Mouse (Mus musculus) liver, adult 2 months (tissue): ENCODE measurements around the gene Lbx2.
A peak's percentile ranks its signal among the peaks of the same experiment; 100 is the strongest.

Experiments used
- CTCF ChIP-seq: fragments of 200-500 bp; IDR thresholded peaks from 2 replicates; pipeline ENCODE4 v1.5.1; 2011; ENCODE audit warnings: low read depth, low read length, control low read depth
- POLR2A ChIP-seq: fragments of 200-500 bp; IDR thresholded peaks from 2 replicates; pipeline ENCODE4 v1.6.1; 2011; ENCODE audit warnings: low read length, control low read depth; ENCODE audit not compliant: insufficient read depth; ENCODE audit errors: extremely low read depth

DNA sequence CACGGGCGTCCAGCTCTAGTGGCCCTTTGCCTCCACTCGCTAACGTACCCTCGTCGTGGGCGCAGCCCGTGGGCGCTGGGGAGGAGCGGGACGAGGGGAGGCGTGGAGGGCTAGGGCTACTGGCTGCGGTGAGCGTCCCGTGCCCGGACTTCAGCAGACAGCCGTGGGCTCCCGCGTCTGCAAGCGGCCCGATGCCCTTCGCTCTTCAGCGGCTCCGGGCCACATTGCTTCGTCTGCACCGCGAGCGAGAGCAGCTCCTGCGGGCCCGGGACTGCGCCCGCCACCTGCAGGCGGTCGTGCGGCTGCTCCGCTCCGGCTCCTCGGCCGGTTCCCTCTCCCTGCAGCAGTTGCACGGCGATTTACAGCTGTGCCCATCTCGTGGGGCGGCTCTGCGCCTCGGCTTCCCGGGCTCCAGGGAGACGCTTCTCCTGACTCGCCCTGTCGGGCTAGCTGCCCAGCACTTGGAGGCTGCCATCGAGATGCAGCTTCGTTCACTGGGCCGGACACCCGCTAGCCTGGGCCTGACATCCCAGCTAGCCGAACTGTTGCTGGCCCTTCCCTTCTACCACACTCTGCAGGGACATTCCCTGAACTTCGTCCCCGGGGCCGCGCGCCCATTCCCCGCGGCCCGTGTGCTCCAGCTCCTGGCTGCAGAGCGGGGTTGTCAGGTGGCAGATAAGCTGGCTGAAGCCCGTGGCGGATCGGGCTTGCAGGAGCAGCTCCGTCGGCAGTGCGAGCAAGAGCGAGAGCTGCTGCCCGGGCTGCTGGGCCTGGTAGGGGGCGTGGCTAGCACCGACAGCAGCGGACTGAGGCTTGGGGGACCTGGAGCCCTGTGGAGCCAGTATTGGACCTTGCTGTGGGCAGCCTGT, 15.8 kb downstream of the Lbx2 start:
- peak; percentile 45; the same call in 1 of the 2 replicates for TF ChIP-seq CTCF
- TF ChIP-seq POLR2A: no peak
